Mouse (Mus musculus) ovary, adult 18-20 months (tissue): ENCODE data around the gene Eri2.
A peak's percentile ranks its signal among the peaks of the same experiment; 100 is the strongest.

ENCODE experiments used
- DNase-seq: peaks from one replicate; pipeline ENCODE4 v3.0.0; 2022; ENCODE audit warnings: low spot score, mixed read lengths

The Eri2 gene

DNA sequence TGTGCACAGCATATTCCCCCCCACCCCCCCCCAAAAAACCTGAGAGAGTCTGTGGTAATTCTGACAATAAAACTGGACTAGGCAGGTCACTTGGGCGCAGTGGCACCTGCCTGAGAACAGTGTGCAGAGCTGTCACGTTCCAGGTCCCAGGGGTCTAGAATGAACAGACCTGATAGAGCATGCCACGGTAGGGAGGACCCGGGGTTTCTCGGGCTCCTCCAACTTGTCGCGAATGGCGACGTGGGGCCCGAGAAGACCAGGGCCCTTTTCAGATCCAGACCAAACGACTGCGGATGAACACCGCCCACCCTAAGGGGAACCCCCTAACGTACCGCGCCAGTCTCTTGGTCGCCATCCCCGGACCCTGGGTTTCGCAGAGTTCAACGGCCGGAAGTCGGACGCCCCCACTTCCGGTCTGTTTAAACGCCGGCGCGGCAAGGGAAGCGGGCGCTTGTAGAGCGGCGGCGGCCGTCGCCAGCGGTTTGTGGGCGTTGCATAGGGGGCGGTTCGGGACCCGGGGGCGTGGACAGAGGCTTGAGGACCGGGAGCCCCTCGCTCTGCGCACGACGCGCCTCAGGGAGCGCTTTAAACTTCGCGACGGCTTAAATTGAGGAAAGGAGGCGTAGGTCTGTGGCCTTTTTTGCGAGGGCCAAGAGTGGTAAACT, at the start of gene Eri2, which contains the start of gene Rexo5:
TSS of gene Eri2 (minus strand) at position 473 of the 665 bp plus-strand sequence.
TSS of gene Rexo5 (plus strand) at position 421 of the 665 bp plus-strand sequence.
- DNase-seq: peak; percentile 80

DNA sequence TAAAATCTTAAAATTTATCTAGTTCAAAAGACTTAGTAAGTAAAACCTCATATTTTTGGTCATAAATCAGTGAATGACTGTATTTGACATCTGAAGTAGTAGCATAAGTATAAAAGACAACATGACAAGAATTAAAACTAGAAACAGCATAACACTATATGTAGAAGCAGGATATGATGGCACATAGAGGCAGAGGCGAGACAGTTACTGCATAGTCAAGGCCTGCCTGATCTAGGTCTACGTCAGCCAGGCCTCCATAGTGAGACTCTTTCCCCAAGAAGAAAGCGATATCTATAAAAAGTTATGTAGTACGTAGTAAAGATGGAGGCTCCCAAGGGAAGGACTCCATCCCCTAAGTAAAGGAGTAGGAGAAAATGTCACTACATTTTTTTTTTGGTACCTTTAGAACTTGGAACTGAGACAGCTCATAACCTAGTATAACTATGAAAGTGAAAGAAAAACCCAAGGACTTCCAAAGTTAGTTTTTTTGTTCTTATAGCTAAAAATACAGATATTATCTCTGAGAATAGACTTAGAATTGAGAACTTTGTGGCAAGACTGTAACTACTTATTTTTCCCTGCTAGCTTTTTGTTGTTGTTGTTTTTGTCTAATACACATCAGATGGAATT, 48.1 kb upstream of the Eri2 start:
- no peak for DNase-seq

DNA sequence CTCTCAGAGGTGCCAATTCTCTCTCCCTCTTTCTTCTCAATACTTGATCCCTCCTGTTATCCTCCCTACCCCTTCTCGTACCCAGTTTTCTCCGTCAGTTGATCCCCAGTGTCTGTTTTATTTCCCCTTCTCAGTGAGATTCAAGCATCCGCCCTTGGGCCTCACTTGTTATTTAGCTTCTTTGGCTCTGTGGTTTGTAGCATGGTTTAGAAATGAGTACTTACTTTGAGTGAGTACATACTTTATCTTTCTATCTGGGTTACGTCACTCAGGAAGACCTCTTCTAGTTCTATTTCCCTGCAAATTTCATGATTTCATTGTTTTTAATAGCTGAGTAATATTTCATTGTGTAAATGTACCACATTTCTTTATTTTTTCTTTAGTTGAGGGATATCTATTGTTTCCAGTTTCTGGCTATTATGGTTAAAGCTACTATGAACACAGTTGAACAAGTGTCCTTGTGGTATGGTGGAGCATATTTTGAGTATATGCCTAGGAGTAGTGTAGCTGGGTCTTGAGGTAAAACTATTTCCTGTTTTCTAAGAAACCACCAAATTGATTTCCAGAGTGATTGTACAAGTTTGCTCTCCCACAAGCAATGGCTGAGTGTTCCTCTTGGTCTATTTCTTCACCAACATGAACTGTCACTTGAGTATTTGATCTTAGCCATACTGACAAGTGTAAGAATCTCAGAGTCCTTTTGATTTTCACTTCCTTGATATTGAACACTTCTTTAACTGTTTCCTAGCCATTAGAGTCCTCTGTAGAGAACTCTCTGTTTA, 42.3 kb upstream of the Eri2 start:
- DNase-seq: no peak

DNA sequence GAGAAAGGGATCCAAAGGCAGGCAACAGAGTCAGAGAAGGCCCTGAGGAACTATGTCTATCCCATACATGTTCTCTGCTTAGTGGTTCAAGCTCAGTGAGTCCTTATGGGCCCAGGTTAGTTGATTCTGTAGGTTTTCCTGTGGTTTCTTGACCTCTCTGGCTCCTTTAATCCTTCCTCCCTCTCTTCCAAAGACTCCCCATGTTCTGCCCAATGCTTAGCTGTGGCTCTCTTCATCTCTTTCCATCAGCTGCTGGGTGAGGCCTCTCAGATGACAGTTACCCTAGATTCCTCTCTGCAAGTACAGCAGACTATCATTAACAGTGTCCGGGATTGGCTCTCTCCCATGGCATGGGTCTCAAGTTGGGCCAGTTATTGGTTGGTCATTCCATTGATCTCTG, 41.5 kb upstream of the Eri2 start:
- no peak for DNase-seq

DNA sequence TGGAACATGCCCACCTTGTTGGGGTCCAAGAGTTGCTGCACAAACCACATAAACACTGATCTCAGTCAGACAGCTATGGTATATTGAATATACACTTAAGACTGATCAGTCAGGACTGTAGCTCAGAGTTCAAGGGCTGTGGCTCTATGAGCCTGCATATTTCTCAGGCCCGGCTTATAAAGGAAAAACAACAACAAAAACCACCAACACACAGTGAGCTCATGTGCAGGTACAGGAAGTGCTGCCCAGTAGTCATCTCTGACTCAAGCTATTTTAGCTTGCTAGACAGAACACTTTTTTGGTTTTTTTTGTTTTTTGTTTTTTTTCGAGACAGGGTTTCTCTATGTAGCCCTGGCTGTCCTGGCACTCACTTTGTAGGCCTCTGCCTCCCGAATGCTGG, 14.9 kb upstream of the Eri2 start:
- no peak for DNase-seq

DNA sequence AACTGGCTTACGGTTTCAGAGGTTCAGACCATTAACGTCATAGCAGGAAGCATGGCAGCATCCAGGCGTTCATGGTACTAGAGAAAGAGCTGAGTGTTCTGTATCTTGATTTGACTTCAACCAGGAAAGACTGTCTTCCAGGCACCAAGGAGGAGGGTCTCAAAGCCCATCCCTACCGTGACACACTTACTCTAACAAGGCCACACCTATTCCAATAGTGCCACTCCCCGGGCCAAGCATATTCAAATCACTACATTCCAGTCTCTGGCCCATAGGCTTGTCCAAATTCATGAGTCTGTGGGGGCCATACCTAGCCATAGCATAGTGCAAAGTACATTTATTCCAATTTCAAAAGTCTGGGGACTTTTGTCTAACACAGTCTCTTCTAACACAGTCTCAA, 13.5 kb upstream of the Eri2 start:
- DNase-seq: no peak

DNA sequence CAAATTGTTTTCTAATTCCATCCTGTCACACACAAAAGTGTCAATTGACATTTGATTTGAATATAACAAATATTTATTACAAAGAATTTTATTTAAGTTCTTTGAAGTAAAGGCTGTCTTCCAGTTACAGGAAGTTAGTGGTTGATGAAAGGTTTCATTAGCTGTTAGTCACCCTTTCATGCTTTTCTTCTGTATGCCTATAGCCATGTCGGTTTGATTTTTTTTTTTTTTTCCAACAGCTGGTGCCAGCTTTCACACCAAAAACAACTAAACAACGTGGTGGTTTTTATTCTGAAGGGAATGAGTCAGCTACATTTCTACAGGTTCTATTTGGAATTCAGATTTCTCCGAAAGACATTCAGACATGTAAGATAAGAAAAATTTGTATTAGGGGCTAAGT, 7.1 kb upstream of the Eri2 start:
- DNase-seq: no peak

DNA sequence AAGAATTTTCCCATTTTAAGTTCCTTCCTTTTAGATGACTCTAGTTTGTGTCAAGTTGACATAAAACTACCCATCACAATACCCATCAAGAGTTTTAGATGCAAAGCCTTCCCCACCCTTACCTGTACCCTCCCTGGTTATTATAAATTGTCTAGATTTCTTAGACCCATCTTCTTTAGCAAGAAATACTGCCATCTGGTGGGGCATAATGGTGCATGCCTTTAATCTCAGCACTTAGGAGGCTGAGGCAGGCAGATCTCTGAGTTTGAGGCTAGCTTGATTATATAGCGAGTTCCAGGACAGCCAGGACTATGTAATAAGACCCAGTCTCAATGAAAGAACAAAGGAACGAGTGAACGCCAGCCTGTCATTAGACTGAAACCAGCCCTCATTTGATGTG, 6.6 kb upstream of the Eri2 start:
- DNase-seq: no peak

DNA sequence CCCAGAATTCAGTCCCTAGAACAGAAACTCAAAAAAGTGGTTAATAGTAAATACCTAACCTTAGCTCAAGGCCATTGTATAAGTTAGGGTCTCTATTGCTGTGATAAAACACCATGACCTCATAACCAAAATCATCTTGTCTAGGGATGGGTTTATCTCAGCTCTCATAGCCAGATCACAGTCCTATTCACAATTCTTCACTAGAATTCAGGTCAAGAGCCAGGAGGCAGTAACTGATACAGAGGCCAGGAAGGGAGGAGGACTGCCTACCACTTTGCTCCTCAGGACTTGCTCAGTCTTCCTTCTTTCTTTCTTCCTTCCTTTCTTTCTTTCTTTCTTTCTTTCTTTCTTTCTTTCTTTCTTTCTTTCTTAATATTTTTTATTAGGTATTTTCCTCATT, 1.5 kb upstream of the Eri2 start:
- no peak for DNase-seq

DNA sequence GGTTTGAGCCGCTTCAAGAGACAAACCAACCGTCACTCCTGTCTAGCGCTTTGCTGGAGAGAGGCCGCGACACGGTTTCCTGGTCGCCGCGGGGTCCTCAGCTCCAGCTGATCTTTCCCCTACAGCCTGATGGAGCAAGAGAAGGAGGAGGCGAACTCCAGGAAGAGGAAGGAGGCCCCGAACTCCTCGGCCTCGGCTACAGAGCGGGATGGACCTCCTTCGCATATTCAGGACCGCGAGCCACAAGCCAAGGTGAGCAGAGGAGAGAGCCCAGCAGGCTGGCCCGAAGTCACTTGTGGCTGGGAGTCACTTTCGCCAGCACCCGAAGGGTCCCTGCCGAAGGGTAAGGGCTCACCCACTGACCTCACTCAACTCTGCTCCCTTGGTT, 387 bp upstream of the Eri2 start:
- DNase-seq: no peak

DNA sequence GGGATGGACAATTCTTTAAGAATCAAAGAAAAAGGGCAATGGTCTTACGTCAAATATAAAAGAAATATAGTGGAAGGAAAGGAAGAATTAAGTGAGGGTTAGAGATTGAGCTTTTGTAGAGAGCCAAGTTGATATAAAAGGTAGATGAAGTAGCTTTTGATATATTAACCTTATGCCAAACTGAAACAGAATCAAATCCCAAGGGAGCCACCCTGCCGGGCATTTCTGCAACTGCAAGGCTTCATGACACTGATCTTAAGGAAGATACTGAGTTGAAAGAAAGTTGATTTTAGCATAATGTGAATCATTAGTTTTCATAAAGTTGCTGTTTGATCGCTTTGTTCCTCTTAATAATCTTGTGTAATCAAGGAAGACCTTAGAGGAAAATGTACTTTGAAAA, 4.8 kb downstream of the Eri2 start:
- no peak for DNase-seq

DNA sequence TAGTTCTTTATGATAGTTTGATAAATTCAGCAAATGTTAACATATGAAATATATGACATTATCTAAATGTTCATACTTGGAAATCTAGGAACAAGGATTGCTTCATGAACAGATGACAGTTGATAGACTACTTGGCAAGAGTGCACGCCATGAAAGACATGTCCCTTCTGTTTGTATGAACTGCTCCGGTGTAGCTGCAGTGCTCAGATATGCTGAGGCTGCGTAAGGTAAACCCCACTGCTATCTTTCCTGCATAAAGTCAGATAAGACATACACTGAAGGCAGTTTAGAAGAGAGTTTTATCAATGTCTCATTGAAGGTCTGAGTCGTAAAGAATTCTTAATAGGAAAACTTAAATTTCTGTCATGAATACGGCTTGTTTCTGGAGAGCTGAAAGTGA, 8.9 kb downstream of the Eri2 start:
- DNase-seq: no peak

DNA sequence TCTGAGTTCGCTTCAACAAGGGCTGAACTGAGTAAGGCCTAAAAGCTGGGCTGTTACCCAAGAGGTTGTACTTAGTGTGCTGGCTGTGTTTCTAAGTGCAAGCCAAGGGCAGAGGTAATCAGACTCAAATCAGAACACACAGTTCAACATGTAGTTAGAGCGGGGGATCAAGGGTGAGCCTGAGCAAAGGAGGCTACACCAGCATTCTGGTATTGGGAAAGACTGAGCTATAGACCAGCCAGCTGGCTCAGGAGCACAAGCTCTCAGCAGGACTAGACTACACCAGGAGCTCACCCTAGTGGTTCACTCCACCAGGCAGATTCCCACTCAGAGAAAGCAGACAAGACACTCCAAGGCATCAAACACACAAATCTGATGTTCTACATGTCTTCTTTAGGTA, 10.4 kb downstream of the Eri2 start:
- DNase-seq: peak; percentile 10

DNA sequence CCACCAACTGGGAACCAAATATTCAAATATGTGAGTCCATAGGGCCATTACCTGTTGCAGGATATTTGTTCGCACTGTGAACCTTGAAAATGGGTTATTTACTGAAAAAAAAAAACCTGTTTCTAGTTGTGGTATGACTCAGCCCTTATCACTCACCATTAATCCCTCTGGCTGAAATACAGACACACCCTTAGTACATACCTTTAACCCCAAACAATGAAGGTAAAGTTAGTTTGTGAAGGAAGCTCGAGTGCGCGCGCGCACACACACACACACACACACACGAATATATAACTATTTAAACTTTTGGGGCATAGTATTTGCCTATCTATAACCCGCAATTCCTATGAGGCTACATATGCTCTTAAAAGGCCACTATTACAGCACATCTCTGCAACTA, 24.0 kb downstream of the Eri2 start:
- no peak for DNase-seq

DNA sequence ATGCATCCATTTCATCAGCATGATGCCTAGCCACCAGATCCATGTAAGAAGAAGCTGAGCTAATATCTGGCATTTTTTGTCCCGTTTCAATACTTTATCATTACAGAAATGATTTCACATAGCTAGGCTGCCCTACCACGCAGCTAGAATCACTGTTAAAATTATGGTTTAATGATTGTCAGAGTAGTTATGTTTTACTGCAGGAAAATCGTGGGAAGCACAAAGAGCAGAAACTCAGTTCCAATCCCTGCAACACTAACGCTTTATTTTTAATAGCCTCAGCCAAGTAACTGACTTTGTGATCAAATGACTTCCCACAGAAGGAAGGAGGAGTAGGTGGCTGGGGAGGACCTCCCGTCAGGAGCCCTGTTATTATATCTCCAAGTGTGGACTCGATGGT, 26.9 kb downstream of the Eri2 start:
- no peak for DNase-seq

DNA sequence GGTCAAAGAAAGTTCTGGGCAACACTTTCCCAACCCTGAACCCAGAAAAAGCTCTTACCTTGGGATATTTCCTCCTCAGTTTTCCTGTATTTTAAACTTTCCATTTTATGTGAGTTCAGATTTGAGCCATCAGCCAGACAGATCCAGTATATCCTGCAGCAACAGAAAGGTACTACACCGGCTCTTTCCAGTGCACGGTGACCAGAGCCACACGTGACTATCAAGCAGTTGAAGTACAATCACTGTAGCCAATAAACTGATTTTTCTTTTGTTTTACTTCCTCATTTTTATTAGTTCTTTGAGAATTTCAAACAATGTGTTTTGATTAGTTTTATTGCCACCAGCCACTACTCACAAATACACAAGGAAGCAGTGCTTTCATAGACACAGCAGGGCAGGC, 29.5 kb downstream of the Eri2 start:
- no peak for DNase-seq

DNA sequence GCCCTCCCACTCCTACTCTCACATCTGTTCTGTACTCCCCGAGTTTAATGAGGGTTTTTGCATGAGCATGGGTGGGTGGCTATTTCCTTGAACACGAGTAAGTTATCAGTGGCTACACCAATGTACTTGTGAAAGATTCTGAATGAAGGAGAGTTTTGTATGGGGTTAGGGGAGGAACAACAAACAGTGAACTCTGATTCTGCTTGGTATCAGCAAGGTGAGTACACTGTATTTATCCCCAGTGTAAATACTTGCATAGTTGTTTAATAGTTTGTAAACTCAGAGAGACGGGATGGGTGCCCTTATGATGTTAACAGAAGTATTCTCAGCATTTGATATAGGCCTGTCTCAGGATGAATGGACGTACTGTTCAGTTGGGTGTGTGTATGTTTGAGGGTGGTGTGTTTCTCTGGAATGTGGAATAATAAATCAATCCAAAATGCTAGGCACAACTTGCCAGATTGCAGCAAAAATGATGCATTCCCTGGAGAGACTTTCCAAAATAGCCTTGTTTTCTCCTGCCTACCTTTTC, 31.6 kb downstream of the Eri2 start:
- DNase-seq: no peak

DNA sequence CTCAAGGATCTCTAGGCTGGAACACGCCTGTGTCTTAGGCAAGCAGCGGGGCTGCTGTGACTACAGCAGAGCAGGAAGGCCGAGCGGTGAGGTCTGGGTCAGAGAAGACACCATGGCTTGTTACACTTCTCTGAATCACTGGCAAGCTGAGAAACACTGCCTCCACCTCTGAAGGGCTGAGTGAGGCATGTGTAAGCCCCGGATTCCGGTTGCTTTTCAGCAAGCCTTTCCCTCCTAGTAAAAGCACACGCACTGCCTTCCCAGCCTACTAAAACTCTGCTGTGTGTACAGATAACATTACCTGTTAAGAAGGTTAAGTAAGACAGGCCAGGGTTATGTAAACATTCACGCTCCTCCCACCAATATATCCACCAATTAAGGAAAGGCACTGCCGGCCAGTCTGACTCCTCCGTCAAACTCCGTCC, 33.3 kb downstream of the Eri2 start, which contains the start of gene Acsm3:
TSS of gene Acsm3 (plus strand) at position 397 of the 425 bp plus-strand sequence.
- no peak for DNase-seq

DNA sequence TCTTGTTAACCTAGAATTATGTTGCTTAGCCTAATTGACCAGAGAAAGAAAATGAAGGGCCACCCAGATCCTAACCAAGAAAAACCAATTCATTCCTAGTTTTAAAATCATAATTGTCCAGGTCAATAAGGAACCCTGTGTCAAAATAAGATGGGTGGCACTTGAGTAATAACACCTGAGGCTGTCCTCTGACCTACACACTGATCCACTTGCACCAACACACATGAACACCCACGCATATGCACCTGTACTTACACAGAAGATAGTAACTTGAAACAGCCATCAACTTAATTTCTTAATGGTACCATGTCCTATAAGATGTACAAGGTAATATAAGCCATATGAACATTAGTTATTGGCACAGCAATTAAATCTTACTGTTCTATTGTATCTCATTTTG, 40.2 kb downstream of the Eri2 start:
- DNase-seq: no peak

DNA sequence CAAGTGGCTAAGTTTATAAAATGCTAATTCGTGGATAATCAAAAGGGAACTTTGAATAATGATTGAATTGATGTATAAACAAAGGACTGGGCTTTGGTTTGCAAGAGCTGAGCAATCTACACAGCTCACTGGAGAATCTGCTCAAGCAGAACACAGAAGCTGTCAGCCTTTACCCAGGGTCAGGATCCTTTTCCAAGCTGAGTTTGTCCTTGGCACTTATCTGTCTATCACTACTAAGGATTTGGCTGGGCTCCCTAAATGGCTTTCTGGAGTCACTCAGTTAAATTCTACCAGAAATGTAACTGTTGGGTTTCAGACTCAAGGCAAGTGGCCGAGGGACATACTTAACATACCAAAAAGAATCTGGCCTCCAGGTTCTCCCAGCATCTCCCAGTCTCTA, 43.9 kb downstream of the Eri2 start:
- DNase-seq: peak; percentile 34

DNA sequence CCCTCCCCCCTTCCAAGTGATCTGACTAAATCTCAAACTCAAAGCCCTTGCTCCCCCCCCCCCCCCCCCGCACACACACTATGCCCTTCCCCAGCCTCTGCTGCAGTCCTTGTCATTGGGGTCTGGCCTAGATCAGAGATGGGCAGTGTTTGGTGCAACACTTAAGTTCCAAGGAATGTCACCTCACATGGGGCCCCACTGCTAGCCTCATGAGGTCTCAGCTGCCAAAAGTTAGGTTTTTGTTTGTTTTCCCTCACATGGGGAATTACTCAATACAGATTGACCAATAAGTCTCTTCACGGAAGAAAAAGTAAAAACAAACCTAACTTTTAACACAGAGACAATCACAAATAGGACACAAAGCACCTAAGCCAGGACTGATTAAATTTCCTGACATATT, 45.1 kb downstream of the Eri2 start:
- DNase-seq: no peak

DNA sequence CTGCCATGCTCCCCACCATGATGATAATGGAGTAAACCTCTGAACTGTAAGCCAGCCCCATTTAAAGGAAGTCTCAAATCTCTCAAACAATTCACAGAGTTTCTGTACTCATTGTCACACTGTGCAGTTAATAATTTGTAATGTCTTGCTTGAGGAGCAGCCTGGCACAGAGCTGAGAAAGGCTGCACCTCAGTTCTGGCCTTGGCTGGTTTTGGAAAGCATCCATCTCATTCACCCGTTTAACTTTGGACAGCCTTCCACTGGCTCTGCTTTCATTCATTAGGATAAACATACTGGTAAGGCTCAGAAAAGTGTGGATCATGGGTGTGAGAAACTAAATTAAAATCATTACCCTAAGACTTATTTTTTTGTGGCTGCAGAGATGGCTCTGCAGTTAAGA, 48.0 kb downstream of the Eri2 start:
- DNase-seq: no peak

DNA sequence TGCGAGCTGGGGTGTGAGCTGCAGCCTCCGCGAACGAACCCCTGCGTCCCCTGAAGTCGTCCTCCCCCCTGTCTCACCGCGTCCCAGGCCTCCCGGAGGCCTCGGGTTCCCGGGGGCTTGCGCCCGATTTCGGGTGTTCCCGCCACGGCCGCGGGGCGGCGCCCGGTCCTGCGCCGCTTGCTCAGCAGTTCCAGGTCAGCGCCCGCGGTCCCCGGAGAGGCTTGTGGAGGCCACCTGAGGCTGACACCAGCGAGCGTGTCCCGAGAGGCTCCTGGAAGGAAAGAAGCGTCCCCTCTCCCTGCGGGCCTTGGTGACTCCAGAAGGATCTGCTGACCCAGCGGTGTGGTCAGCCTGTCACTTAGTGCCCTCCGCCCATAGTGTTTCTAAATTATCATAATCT, 49.5 kb downstream of the Eri2 start:
- DNase-seq: no peak
